Mouse (Mus musculus) WW6 (cell line): ENCODE data around the gene Srebf1.

Experiments
- DNase-seq: peaks from one replicate; pipeline ENCODE4 v3.0.0-alpha.2; 2013; ENCODE audit warnings: low read depth, low spot score

The Srebf1 gene

DNA sequence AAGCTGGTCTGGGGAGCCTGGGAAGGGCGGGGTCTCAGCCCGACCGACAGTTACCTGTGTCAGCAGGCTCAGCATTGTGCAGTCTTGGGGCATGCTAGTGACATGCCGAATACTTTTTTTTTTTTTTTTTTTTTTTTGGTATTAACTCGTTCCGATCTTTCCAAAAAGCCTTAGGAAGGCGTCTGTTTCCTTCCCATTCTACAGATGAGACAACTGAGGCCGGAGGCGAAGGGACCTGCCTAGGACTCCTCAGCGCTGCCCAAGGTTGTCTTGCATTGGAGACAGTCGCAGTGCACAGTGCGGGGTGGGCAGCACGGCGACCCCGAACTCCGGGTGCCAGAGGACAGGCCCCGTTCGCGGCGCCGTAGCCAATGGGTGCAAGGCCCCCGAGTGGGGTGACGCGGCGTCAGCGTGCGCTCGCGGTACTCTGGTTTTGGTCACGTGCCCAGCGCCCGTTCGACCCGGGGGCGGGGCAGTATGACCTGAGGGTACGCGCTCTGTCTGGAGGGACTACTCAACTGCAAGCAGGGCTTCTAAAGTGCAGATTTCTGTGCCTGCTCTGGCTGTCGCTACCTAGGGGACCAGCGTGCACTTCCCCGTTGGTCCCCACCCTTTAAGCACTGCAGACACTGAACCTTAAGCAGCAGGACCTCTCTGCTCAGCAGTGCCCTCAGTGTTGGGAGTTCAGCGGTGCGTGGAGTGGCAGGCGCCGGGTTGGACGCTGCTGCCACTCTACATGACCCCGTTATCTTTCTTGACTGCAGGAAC lies at the start of gene Srebf1:
Gene Srebf1, minus strand, starts transcription at position 113 of the 768 bp plus-strand sequence.
- DNase-seq: peak; percentile 95

- no peak for DNase-seq
These were observed 46.2 kb upstream of the Srebf1 start for GRCm38 (mm10) chr11:60268563-60268962.

GRCm38 (mm10) chr11:60265271-60265985 lies 43.0 kb upstream of the Srebf1 start:
- DNase-seq: no peak

- no peak for DNase-seq
These were observed 42.3 kb upstream of the Srebf1 start for GRCm38 (mm10) chr11:60264651-60265050.

GRCm38 (mm10) chr11:60262396-60262795 lies 40.0 kb upstream of the Srebf1 start:
- no peak for DNase-seq

- DNase-seq: no peak
These were observed 38.4 kb upstream of the Srebf1 start for GRCm38 (mm10) chr11:60260743-60261142.

GRCm38 (mm10) chr11:60257696-60258095 lies 35.3 kb upstream of the Srebf1 start:
- DNase-seq: no peak

DNA sequence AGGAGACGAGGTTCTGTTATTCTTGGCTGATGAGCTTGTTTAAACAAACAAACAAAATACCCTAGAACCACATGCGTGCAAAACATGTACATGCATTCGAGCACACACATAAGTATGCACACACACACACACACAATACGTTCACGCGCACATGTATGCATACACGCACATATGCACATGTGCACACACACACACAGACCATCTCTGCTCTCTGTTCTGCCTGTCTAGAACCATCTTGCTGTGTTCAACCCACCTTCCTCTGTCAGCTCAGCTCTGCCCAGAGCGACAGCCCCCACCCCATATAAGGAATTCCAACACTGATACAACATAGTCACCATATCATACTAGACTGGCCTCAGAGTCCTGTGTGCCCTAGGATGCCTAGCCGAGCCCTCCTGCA lies 34.3 kb upstream of the Srebf1 start:
- no peak for DNase-seq

GRCm38 (mm10) chr11:60256176-60256681 lies 33.8 kb upstream of the Srebf1 start:
- DNase-seq: no peak

GRCm38 (mm10) chr11:60255639-60256038 lies 33.3 kb upstream of the Srebf1 start:
- DNase-seq: no peak

DNA sequence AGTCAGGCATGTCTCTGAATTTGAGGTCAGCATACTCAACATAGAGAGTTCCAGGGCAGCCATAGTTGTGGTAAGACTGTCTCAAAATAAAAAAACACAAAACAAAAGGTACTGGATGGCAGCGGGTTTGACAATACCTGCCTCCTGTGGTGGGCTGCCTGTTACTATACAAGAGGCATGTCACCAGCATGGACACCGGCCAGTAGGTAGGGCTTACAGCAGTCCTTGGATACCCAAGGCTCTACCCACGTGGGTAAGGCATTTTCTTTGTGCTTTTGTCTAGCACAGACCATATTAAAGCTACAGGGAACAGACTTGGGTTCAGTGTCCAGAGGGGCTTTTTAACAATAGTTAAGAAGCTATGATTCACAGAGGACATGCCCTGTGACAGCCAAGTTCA lies 32.8 kb upstream of the Srebf1 start:
- no peak for DNase-seq

DNA sequence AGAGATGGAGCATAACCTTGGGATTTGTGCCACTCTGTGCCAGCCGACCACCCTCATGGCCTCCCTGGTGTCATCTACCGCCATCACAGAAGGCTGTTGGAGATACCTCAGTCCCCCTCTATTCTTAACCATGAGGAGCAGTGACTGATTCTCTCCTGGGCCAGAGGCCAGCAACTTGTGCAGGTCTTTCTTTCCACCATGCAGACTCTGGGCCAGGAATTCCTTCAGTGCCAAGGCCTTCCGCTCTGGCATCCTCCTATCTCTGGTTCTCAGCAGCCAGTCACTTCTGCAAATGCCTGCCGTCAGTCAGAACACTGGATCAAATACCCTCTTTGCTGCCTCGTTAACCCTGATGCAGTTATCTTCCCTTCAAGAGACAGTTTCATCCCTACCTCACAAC lies 31.9 kb upstream of the Srebf1 start:
- no peak for DNase-seq

GRCm38 (mm10) chr11:60253546-60253945 lies 31.2 kb upstream of the Srebf1 start:
- DNase-seq: no peak

DNA sequence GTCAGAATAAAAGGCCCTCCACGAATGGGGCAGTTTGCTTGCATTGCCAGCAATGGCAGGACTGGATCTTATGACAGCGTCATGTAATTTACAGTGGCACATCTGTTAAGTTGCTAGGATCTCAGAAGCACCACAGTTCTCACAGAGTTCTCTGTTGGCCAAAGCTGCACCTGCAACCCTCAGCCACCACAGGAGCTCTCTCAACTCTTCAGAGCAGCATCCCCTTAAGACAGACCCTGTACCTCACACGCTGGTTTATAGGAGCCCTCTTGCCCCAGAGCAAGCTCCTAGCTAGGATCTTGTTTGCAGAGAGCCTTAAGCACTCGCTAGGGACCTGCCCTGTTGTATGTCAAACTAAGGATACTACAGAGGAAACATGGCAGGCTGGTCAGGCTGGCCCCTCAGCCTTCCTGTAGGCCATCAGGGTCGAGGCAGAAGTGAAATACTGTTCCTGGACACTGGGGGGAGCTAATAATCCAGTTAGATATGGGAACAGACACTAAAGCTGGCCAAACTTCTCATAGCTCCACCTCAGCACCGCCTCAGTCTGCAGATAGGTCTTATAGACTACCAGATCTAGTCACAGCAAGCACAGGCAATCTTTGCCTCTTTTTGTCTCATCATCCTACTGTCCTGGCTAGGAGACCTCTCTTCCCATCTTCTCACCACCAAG lies 28.7 kb upstream of the Srebf1 start:
- no peak for DNase-seq

GRCm38 (mm10) chr11:60249885-60250284 lies 27.5 kb upstream of the Srebf1 start:
- no peak for DNase-seq

GRCm38 (mm10) chr11:60248596-60249404 lies 26.4 kb upstream of the Srebf1 start:
- peak; percentile 61 for DNase-seq

DNA sequence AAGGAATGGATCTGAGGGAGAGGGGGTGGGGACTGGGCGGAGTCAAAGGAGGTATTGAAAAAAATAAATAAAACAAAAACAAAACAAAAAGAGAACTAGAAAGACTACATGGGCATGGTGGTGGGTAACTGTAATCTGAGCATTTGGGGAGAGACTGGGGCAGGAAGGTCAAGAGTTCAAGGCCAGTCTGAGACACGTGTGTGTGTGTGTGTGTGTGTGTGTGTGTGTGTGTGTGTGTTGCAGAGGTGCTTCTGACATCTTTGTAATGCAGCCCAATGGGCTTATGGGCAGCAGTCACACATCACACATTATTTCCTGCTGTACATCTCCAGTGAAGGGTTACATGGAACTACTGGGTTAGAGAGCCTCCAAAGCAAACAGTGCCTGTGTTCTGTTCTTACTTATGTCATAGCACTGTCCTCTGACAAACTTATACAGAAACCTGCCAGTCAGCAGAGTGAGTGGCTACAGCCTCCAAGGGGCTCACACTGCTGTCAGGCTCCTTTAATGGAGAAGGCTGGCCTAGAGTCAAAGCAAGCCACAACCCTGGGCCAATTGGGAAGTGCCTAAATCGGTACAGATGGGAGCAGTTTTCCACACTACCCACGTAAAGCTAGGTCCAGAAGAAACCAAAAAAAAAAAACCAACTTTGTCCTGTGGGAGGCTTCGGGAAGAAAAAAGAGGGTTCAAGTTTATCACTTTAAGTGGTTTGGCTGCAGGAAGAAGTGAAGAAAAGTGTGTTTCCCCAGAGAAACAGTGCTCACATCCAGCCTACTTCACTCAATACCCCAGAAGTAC lies 25.6 kb upstream of the Srebf1 start:
- no peak for DNase-seq

- DNase-seq: no peak
These were observed 23.7 kb upstream of the Srebf1 start for GRCm38 (mm10) chr11:60246077-60246476.

GRCm38 (mm10) chr11:60244503-60245143 lies 22.2 kb upstream of the Srebf1 start:
- no peak for DNase-seq

DNA sequence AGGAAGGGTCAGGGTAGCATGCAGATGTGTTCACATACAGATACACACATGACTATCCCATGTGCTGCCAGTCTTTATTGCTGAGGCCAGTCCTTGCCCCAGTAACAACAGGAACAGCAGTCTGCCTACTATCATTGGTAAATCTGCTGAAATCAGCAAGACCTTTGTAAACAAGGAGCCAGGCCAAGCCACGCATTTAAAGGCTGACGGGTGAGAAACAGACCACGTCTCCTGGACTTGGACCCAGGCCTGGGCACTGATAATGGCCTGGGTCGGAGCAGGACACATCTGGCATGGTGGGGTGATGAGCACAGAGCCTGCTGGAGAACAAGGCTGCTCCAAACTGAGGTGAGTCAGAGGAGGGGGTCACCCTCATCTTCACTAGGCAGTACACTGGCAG lies 18.1 kb upstream of the Srebf1 start:
- DNase-seq: no peak
